ENCODE assay signal across 7 mouse cellular contexts in genomic region chr13:113794039-113794704, GRCm38 (mm10). TPM values are rescaled to one million over a fixed set of nuclear protein-coding genes. Genes with fewer than 3 reads are reported as not detected.
DNase-seq lines count a peak whose midpoint lies in the region; ATAC-seq lines count a peak whose summit lies in the region.

Gene Arl15, plus strand, starts transcription at chr13:113794505.

- no peaks in the 10 kb centered on the region for H3K4me1 ChIP-seq in embryonic facial prominence, embryonic 11.5 days (ENCODE audit: control insufficient read depth, insufficient read depth, low read length)
- peaks cover 9% of the 10 kb centered on the region; the same call in 1 of the 2 replicates for H3K4me1 ChIP-seq in limb, embryonic 11.5 days (ENCODE audit: control insufficient read depth, insufficient read depth, low read length)
- H3K4me1 ChIP-seq in midbrain, embryonic 14.5 days (ENCODE audit: control insufficient read depth, insufficient read depth, low read length), result peaks cover 6% of the 10 kb centered on the region

- under 1% methylated on average over 49 of the region's 49 CpGs for WGBS in embryonic facial prominence, embryonic 11.5 days
- WGBS in limb, embryonic 11.5 days, result under 1% methylated on average over 49 of the region's 49 CpGs
- WGBS in midbrain, embryonic 14.5 days, result under 1% methylated on average over 49 of the region's 49 CpGs

- no peaks in the 10 kb centered on the region for H3K36me3 ChIP-seq in embryonic facial prominence, embryonic 11.5 days (replicated peaks; ENCODE audit: control insufficient read depth, insufficient read depth, low read depth, low read length)
- no peaks in the 10 kb centered on the region for H3K36me3 ChIP-seq in limb, embryonic 11.5 days (ENCODE audit: control insufficient read depth, insufficient read depth, low read length)
- no peaks in the 10 kb centered on the region for H3K36me3 ChIP-seq in midbrain, embryonic 14.5 days (ENCODE audit: control insufficient read depth, insufficient read depth, low read length)

- H3K9me3 ChIP-seq in embryonic facial prominence, embryonic 11.5 days (replicated peaks; ENCODE audit: control insufficient read depth, low read length), result no peaks in the 10 kb centered on the region
- H3K9me3 ChIP-seq in limb, embryonic 11.5 days (ENCODE audit: control insufficient read depth, low read length), result no peaks in the 10 kb centered on the region
- H3K9me3 ChIP-seq in midbrain, embryonic 14.5 days (ENCODE audit: control insufficient read depth, low read length), result no peaks in the 10 kb centered on the region

- peak within 1 kb of the TSS; percentile 67 for H3K4me2 ChIP-seq in embryonic facial prominence, embryonic 11.5 days (ENCODE audit: low read depth, low read length)
- H3K4me2 ChIP-seq in limb, embryonic 11.5 days (ENCODE audit: low read depth, severe bottlenecking), result peak within 1 kb of the TSS; percentile 61
- peak within 1 kb of the TSS; percentile 76 for H3K4me2 ChIP-seq in midbrain, embryonic 14.5 days (ENCODE audit: low read length)

- peak; percentile 98 for ATAC-seq in embryonic facial prominence, embryonic 11.5 days (replicated peaks; ENCODE audit: insufficient number of reproducible peaks, low FRiP score, low TSS enrichment, low read depth)
- peak; percentile 96 for ATAC-seq in limb, embryonic 11.5 days (ENCODE audit: insufficient number of reproducible peaks, low FRiP score, low TSS enrichment, low read depth)
- peak; percentile 98 for ATAC-seq in midbrain, embryonic 14.5 days (ENCODE audit: low FRiP score, low TSS enrichment)

- peak within 1 kb of the TSS; percentile 84 for H3K27ac ChIP-seq in embryonic facial prominence, embryonic 11.5 days (replicated peaks; ENCODE audit: low read depth, low read length)
- H3K27ac ChIP-seq in limb, embryonic 11.5 days (replicated peaks; ENCODE audit: low read depth, low read length), result peak within 1 kb of the TSS; percentile 86
- H3K27ac ChIP-seq in midbrain, embryonic 14.5 days (replicated peaks; ENCODE audit: low read depth, low read length), result peak within 1 kb of the TSS; percentile 86

- peak within 1 kb of the TSS; percentile 79 for H3K4me3 ChIP-seq in embryonic facial prominence, embryonic 11.5 days (ENCODE audit: low read depth, low read length)
- H3K4me3 ChIP-seq in limb, embryonic 11.5 days (ENCODE audit: low read depth, low read length), result peak within 1 kb of the TSS; percentile 89
- H3K4me3 ChIP-seq in midbrain, embryonic 14.5 days (replicated peaks; ENCODE audit: low read depth, low read length), result peak within 1 kb of the TSS; percentile 78

- peak within 1 kb of the TSS; percentile 92 for H3K9ac ChIP-seq in embryonic facial prominence, embryonic 11.5 days (replicated peaks; ENCODE audit: low read length)
- H3K9ac ChIP-seq in limb, embryonic 11.5 days (ENCODE audit: low read length), result peak within 1 kb of the TSS; percentile 88
- H3K9ac ChIP-seq in midbrain, embryonic 14.5 days (replicated peaks; ENCODE audit: low read length), result peak within 1 kb of the TSS; percentile 69

- DNase-seq in adrenal gland, postnatal 14 days, result peak; percentile 100
- peak; percentile 99 for DNase-seq in embryonic facial prominence, embryonic 11.5 days (ENCODE audit: low spot score)
- peak; percentile 100 for DNase-seq in heart, adult 11 months
- DNase-seq in kidney, adult 18-20 months, result peak; percentile 96
- DNase-seq in limb, embryonic 11.5 days (ENCODE audit: low spot score), result peak; percentile 99
- peak; percentile 98 for DNase-seq in midbrain, embryonic 14.5 days
- peak; percentile 96 to 97 for DNase-seq in spleen, adult 18-20 months

- H3K27me3 ChIP-seq in embryonic facial prominence, embryonic 11.5 days (ENCODE audit: control insufficient read depth, insufficient read depth, low read length), result no peaks in the 10 kb centered on the region
- H3K27me3 ChIP-seq in limb, embryonic 11.5 days (ENCODE audit: control insufficient read depth, insufficient read depth, low read length), result no peaks in the 10 kb centered on the region
- H3K27me3 ChIP-seq in midbrain, embryonic 14.5 days (ENCODE audit: control insufficient read depth, insufficient read depth, low read length), result no peaks in the 10 kb centered on the region

RNA-seq across cellular contexts. Expression of gene Arl15, which starts in this region (rescaled TPM):
- 24.6 and 28.0 TPM in 2 replicates for total RNA-seq in adrenal gland, postnatal 14 days (2021)
- polyA plus RNA-seq in embryonic facial prominence, embryonic 11.5 days (2014; fragmentation: Nextera tagmentation; extraction: Ambion mirVana), result 10.9 and 14.4 TPM in 2 replicates
- polyA plus RNA-seq in limb, embryonic 11.5 days (2014; fragmentation: Nextera tagmentation; extraction: Ambion mirVana), result 13.5 and 16.7 TPM in 2 replicates
- 24.5 and 26.1 TPM in 2 replicates for polyA plus RNA-seq in midbrain, embryonic 14.5 days (2014; fragmentation: Nextera tagmentation; extraction: Ambion mirVana)

Comparison
In these comparisons a context has a peak if more than half of its experiments do, and no peak if none do; other contexts are left out.
1. Peak in every context shown above with its lines: DNase-seq, ATAC-seq, H3K4me3 ChIP-seq and H3K27ac ChIP-seq.